Mouse (Mus musculus): Measurements from ENCODE around the gene Wdr93. TPM values are rescaled to one million over a fixed set of nuclear protein-coding genes. Genes with fewer than 3 reads are reported as not detected.
A peak's percentile ranks its signal among the peaks of the same experiment; 100 is the strongest.

Wdr93 gene
- total and polyA plus RNA-seq, 2 experiments from 2014 or later: 0.27 to 0.32 TPM

- no peaks in the 10 kb centered on the region for H3K27me3 ChIP-seq (ENCODE audit: insufficient read depth, low read length)
- no peaks in the 10 kb centered on the region for H3K36me3 ChIP-seq (ENCODE audit: insufficient read depth, low read length)
- H3K4me1 ChIP-seq (ENCODE audit: insufficient read depth, low read length): no peaks in the 10 kb centered on the region
- H3K9ac ChIP-seq (replicated peaks; ENCODE audit: low read length, poor library complexity, severe bottlenecking): no peak overlapping the region
- TF ChIP-seq CTCF (IDR thresholded peaks at IDR 0.05): peak; percentile 42
- no peak overlapping the region for H3K4me2 ChIP-seq (ENCODE audit: low read depth, low read length, poor library complexity, severe bottlenecking)
- 74% methylated on average over 11 of the region's 11 CpGs for WGBS
- no peak overlapping the region for H3K27ac ChIP-seq (ENCODE audit: low read depth, low read length)
- no peaks in the 10 kb centered on the region for H3K9me3 ChIP-seq (ENCODE audit: low read length)
- no peak overlapping the region for H3K4me3 ChIP-seq (ENCODE audit: low read depth, low read length)
- no peak for DNase-seq (ENCODE audit: low spot score)
- no peak; the same call in 1 of the 2 replicates for ATAC-seq (ENCODE audit: low FRiP score)
Measured at GRCm38 (mm10) chr7:79729743-79730370, 13.1 kb upstream of the Wdr93 start.

GRCm38 (mm10) chr7:79731438-79731837 is 11.5 kb upstream of the Wdr93 start:
- H3K27me3 ChIP-seq (ENCODE audit: insufficient read depth, low read length): no peaks in the 10 kb centered on the region
- H3K36me3 ChIP-seq (ENCODE audit: insufficient read depth, low read length): no peaks in the 10 kb centered on the region
- H3K9ac ChIP-seq (replicated peaks; ENCODE audit: low read length, poor library complexity, severe bottlenecking): no peak overlapping the region
- H3K4me1 ChIP-seq (ENCODE audit: insufficient read depth, low read length): no peaks in the 10 kb centered on the region
- H3K27ac ChIP-seq (ENCODE audit: low read depth, low read length): no peak overlapping the region
- no peak overlapping the region for H3K4me2 ChIP-seq (ENCODE audit: low read depth, low read length, poor library complexity, severe bottlenecking)
- DNase-seq (ENCODE audit: low spot score) (no peak), ATAC-seq (ENCODE audit: low FRiP score) (no peak)
- WGBS: 74% methylated on average over 13 of the region's 13 CpGs
- H3K9me3 ChIP-seq (ENCODE audit: low read length): no peaks in the 10 kb centered on the region
- H3K4me3 ChIP-seq (ENCODE audit: low read depth, low read length): no peak overlapping the region
- TF ChIP-seq CTCF (IDR thresholded peaks at IDR 0.05): no peak

GRCm38 (mm10) chr7:79732622-79733021 is 10.3 kb upstream of the Wdr93 start, which contains the start of gene Plin1:
TSS of gene Plin1 (minus strand) at chr7:79732903.
- Histone ChIP-seq H3K4me3 (ENCODE audit: low read depth, low read length) (no peak within 1 kb of the TSS), H3K4me1 (ENCODE audit: insufficient read depth, low read length) (no peaks in the 10 kb centered on the region), H3K27me3 (ENCODE audit: insufficient read depth, low read length) (no peaks in the 10 kb centered on the region), H3K9me3 (ENCODE audit: low read length) (no peaks in the 10 kb centered on the region), H3K9ac (replicated peaks; ENCODE audit: low read length, poor library complexity, severe bottlenecking) (no peak within 1 kb of the TSS), H3K4me2 (ENCODE audit: low read depth, low read length, poor library complexity, severe bottlenecking) (no peak within 1 kb of the TSS), H3K36me3 (ENCODE audit: insufficient read depth, low read length) (no peaks in the 10 kb centered on the region), H3K27ac (ENCODE audit: low read depth, low read length) (no peak within 1 kb of the TSS)
- DNase-seq (ENCODE audit: low spot score) (no peak), ATAC-seq (ENCODE audit: low FRiP score) (no peak)
- TF ChIP-seq CTCF (IDR thresholded peaks at IDR 0.05): no peak
- WGBS: 61% methylated on average over 4 of the region's 4 CpGs

GRCm38 (mm10) chr7:79734563-79734962 is 8.4 kb upstream of the Wdr93 start:
- ATAC-seq (ENCODE audit: low FRiP score): no peak
- H3K4me1 ChIP-seq (ENCODE audit: insufficient read depth, low read length): no peaks in the 10 kb centered on the region

GRCm38 (mm10) chr7:79736511-79736910 is 6.5 kb upstream of the Wdr93 start:
- Histone ChIP-seq H3K36me3 (ENCODE audit: insufficient read depth, low read length) (no peaks in the 10 kb centered on the region), H3K4me2 (ENCODE audit: low read depth, low read length, poor library complexity, severe bottlenecking) (no peak overlapping the region), H3K9ac (replicated peaks; ENCODE audit: low read length, poor library complexity, severe bottlenecking) (no peak overlapping the region), H3K27me3 (ENCODE audit: insufficient read depth, low read length) (no peaks in the 10 kb centered on the region), H3K9me3 (ENCODE audit: low read length) (no peaks in the 10 kb centered on the region), H3K27ac (ENCODE audit: low read depth, low read length) (no peak overlapping the region), H3K4me3 (ENCODE audit: low read depth, low read length) (no peak overlapping the region), H3K4me1 (ENCODE audit: insufficient read depth, low read length) (no peaks in the 10 kb centered on the region)
- TF ChIP-seq CTCF (IDR thresholded peaks at IDR 0.05): no peak
- 90% methylated on average over 14 of the region's 14 CpGs for WGBS
- DNase-seq (ENCODE audit: low spot score): no peak
- ATAC-seq (ENCODE audit: low FRiP score): no peak

More at GRCm38 (mm10) chr7:79734563-79734962, 8.4 kb upstream of the Wdr93 start:
- Histone ChIP-seq H3K27me3 (ENCODE audit: insufficient read depth, low read length) (no peaks in the 10 kb centered on the region), H3K9ac (replicated peaks; ENCODE audit: low read length, poor library complexity, severe bottlenecking) (no peak overlapping the region), H3K36me3 (ENCODE audit: insufficient read depth, low read length) (no peaks in the 10 kb centered on the region), H3K9me3 (ENCODE audit: low read length) (no peaks in the 10 kb centered on the region), H3K27ac (ENCODE audit: low read depth, low read length) (no peak overlapping the region), H3K4me2 (ENCODE audit: low read depth, low read length, poor library complexity, severe bottlenecking) (no peak overlapping the region), H3K4me3 (ENCODE audit: low read depth, low read length) (no peak overlapping the region)
- DNase-seq (ENCODE audit: low spot score): no peak
- 81% methylated on average over 8 of the region's 8 CpGs for WGBS
- TF ChIP-seq CTCF (IDR thresholded peaks at IDR 0.05): no peak

- ATAC-seq (ENCODE audit: low FRiP score) (no peak), DNase-seq (ENCODE audit: low spot score) (no peak)
- Histone ChIP-seq H3K9me3 (ENCODE audit: low read length) (no peaks in the 10 kb centered on the region), H3K27ac (ENCODE audit: low read depth, low read length) (no peak overlapping the region), H3K36me3 (ENCODE audit: insufficient read depth, low read length) (no peaks in the 10 kb centered on the region), H3K4me3 (ENCODE audit: low read depth, low read length) (no peak overlapping the region), H3K27me3 (ENCODE audit: insufficient read depth, low read length) (no peaks in the 10 kb centered on the region), H3K9ac (replicated peaks; ENCODE audit: low read length, poor library complexity, severe bottlenecking) (no peak overlapping the region), H3K4me1 (ENCODE audit: insufficient read depth, low read length) (peaks cover 7% of the 10 kb centered on the region; the same call in 1 of the 2 replicates), H3K4me2 (ENCODE audit: low read depth, low read length, poor library complexity, severe bottlenecking) (no peak overlapping the region)
- TF ChIP-seq CTCF (IDR thresholded peaks at IDR 0.05): no peak
- 93% methylated on average over 2 of the region's 2 CpGs for WGBS
Measured at GRCm38 (mm10) chr7:79738913-79739312, 4.0 kb upstream of the Wdr93 start.

Data from midbrain, postnatal 0 days (tissue).